Mouse (Mus musculus): ENCODE data around the gene Ppm1e. TPM values are rescaled to one million over a fixed set of nuclear protein-coding genes. Genes with fewer than 3 reads are reported as not detected.

Gene Ppm1e
- 4.7 and 5.5 TPM in 2 replicates for polyA plus RNA-seq (2012; rRNA removed)

DNA sequence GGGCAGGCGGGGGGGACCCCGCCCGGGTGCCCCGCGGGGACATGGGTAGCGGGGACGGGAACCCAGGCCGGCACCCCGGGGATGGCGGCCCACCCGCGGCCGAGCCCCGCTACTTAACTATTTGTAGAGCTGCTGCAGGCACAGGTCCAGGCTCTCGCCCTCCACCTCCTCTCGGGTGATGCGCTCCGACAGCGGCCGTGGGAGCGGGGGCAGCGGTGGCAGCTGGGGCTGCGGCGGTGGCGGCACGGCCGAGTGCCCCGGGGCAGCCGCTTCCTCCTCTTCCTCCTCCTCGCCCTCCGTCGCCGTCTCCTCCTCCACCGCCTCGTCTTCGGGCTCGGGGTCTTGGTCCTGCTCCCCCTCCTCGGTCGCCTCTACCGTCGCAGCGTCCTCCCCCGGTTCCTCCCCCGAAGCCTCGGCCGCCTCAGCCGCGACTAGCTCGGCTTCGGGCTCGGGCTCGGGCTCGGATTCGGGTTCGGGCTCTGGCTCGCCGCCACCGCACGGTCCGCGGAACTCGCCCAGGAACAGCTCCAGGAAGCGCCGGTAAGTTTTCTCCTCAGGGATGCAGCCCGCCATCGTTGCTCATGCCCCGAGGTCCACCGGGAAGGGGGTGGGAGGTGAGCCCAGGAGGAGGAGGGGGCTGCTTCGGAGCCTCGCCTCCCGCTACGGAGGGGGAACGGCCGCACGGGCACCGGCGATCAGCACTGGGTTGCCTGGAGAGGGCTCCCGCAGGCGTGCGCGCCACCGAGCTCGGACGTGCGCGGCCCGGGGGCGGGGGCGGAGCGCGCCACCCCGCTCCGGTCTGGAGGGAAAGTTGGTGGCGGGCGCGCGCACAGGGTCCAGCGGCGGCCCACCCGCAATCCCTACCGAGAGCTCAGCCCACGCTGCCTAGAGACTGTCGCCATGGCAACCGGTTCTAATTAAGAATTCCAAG, at the start of gene Ppm1e:
Gene Ppm1e, minus strand, starts transcription at position 693 of the 931 bp plus-strand sequence.

DNA sequence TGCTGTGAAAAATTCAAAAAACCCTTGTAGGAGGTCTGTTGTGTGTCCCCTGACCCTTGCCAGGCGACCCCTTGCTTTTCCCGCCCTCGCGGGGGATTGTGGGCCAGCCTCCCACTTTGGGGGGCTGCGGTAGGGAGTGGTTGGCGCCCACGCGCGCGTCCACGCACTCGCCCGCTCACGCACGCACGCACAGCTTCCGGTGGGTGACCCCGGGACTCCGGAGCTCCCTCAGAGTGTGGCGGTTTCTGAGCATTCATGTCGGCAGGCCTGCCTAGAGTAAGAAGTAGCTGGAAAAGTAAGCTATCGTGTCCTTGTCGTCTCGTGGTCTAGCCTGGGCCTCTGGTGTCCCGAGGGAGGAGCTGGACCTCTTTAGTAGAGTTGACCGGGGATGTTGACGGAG, 46.1 kb upstream of the Ppm1e start, which contains the start of the genes Rad51c and Tex14:
Gene Rad51c, minus strand, starts transcription at position 79 of the 400 bp plus-strand sequence.
Gene Tex14, plus strand, starts transcription at position 190 of the 400 bp plus-strand sequence.

Other genes starting within 250 kb of the Ppm1e start
- 3.7 and 5.8 TPM in 2 replicates for gene Ska2, start 249.8 kb downstream of the Ppm1e start, polyA plus RNA-seq (2012; rRNA removed)
- gene Trim37, start 231.9 kb downstream of the Ppm1e start, polyA plus RNA-seq (2012; rRNA removed) = 3.8 and 4.2 TPM in 2 replicates
- gene Rad51c, start 45.9 kb upstream of the Ppm1e start, polyA plus RNA-seq (2012; rRNA removed) = 0.57 and 1.2 TPM in 2 replicates
- 1.8 and 4.4 TPM in 2 replicates for gene Tex14, start 46.0 kb upstream of the Ppm1e start, polyA plus RNA-seq (2012; rRNA removed)
- gene Gm11492, start 207.6 kb upstream of the Ppm1e start, polyA plus RNA-seq (2012; rRNA removed) = not detected in 2 replicates
- 14.6 and 20.3 TPM in 2 replicates for gene Sept4, start 209.9 kb upstream of the Ppm1e start, polyA plus RNA-seq (2012; rRNA removed)
- gene Mtmr4, start 233.1 kb upstream of the Ppm1e start, polyA plus RNA-seq (2012; rRNA removed) = 33.1 and 47.8 TPM in 2 replicates

All from ovary, adult 2 months (tissue).